Mouse (Mus musculus): ENCODE measurements around the gene Sf3b3.

DNA sequence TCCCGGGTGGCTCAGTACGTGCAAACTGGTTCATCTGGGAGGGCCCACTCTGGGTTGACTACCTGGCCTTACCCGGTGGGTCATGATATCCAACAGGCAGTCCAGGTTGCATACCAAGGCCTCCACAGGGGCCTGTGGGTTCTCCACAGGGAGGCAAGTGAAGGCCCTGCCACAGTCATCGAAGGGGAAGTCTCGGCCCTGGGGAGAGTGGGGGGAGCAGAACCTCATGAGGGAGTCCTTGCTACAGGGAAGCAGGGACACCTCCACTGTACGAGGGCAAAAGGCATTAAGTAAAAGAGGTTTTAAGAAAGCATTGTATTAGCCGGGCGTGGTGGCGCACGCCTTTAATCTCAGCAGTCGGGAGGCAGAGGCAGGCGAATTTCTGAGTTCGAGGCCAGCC lies 49.2 kb upstream of the Sf3b3 start:
- TF ChIP-seq CTCF (IDR thresholded peaks at IDR 0.05; ENCODE audit: extremely low read depth, insufficient read length, insufficient replicate concordance, low read depth, low read length) (no peak), POLR2A (IDR thresholded peaks at IDR 0.05; ENCODE audit: low read depth, low read length) (no peak)

Measured in small intestine, adult 2 months (tissue).